In the genomic region with DNA sequence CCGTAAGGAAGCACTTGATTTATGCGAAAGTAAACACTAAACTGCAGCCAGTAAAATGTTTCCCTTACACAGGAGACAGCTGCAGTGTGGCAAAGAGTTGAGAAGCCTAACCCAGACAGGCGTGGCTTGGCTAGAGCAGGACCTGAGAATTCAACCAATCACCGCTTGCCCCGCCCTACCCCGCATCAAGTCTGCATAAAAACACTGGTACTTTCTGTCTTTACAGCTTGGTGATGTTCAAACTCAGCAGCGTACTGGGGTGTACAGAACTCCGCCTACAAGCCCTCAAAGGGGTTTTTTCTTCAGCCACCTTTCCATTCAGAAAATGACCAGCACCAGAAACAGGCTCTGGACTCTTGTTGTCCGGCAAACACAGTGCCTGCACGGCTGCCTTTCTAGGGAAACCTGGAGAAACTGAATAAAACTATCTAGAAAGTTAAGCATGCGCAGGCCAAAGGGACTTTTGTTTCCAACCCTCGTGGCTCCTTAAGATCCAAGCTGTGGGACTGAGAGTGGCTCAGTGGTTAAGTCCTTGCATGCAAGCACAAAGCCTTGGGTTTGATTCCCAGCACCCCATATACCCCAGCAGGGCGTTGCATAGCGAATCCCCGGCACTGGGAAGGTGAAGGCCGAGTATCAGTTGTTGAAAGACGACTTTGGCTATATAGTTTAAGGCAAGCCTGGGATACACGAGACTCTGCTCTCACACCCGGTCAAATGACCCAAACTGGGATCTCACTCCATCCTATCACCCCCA, we compare ENCODE assay signal across 8 mouse cellular contexts. TPM values are rescaled to one million over a fixed set of nuclear protein-coding genes. Genes with fewer than 3 reads are reported as not detected.
DNase-seq lines count a peak whose midpoint lies in the region; ATAC-seq and TF ChIP-seq lines count a peak whose summit lies in the region.

No protein-coding gene starts in this region.

- H3K9me3 ChIP-seq in forebrain, postnatal 0 days (ENCODE audit: low read length): no peaks in the 10 kb centered on the region
- H3K9me3 ChIP-seq in hindbrain, embryonic 13.5 days: no peaks in the 10 kb centered on the region
- no peaks in the 10 kb centered on the region for H3K9me3 ChIP-seq in limb, embryonic 15.5 days
- H3K9me3 ChIP-seq in midbrain, embryonic 16.5 days (replicated peaks; ENCODE audit: control insufficient read depth, low read length, poor library complexity, severe bottlenecking): no peaks in the 10 kb centered on the region

- TF ChIP-seq CTCF in cerebellum, adult 2 months (IDR thresholded peaks at IDR 0.05; ENCODE audit: borderline replicate concordance, insufficient read depth, low read depth, low read length): no peak
- TF ChIP-seq CTCF in forebrain, postnatal 0 days (IDR thresholded peaks at IDR 0.05; ENCODE audit: low read depth): no peak

- peak overlapping the region; percentile 86 for H3K4me3 ChIP-seq in cerebellum, adult 2 months (replicated peaks; ENCODE audit: insufficient read depth, low read depth, low read length)
- peak overlapping the region; percentile 59 for H3K4me3 ChIP-seq in forebrain, postnatal 0 days (ENCODE audit: low read depth, low read length)
- peak overlapping the region; percentile 67 for H3K4me3 ChIP-seq in hindbrain, embryonic 13.5 days
- peak overlapping the region; percentile 73 for H3K4me3 ChIP-seq in limb, embryonic 15.5 days
- peak overlapping the region; percentile 78 for H3K4me3 ChIP-seq in midbrain, embryonic 16.5 days (ENCODE audit: low read depth, low read length)

- peak overlapping the region; percentile 84 for H3K4me2 ChIP-seq in forebrain, postnatal 0 days (ENCODE audit: low read depth)
- H3K4me2 ChIP-seq in hindbrain, embryonic 13.5 days: peak overlapping the region; percentile 90
- H3K4me2 ChIP-seq in limb, embryonic 15.5 days: peak overlapping the region; percentile 97
- peak overlapping the region; percentile 87 for H3K4me2 ChIP-seq in midbrain, embryonic 16.5 days (ENCODE audit: low read length)

- DNase-seq in left cerebral cortex, adult 18-20 months (ENCODE audit: low spot score in 2 of 2): peak; percentile 17 to 32
- DNase-seq in left cerebral cortex, postnatal 10 days (ENCODE audit: extremely low spot score in 1 of 2, low spot score in 2 of 2): no peak
- DNase-seq in cerebellum, adult 2 months: peak; percentile 63 to 75
- peak; percentile 49 for DNase-seq in forebrain, postnatal 0 days
- DNase-seq in testis, postnatal 14 days (ENCODE audit: low spot score): peak; percentile 71

- H3K36me3 ChIP-seq in forebrain, postnatal 0 days (ENCODE audit: insufficient read depth): no peaks in the 10 kb centered on the region
- H3K36me3 ChIP-seq in hindbrain, embryonic 13.5 days: 0 out of 2 replicates have a peak, but pooled peaks cover 3% of the 10 kb centered on the region
- H3K36me3 ChIP-seq in limb, embryonic 15.5 days: no peaks in the 10 kb centered on the region
- no peaks in the 10 kb centered on the region for H3K36me3 ChIP-seq in midbrain, embryonic 16.5 days (ENCODE audit: control insufficient read depth, insufficient read depth, low read length)

- ATAC-seq in forebrain, postnatal 0 days: no peak
- ATAC-seq in hindbrain, embryonic 13.5 days (ENCODE audit: low FRiP score): no peak
- ATAC-seq in limb, embryonic 15.5 days (ENCODE audit: insufficient number of reproducible peaks, low FRiP score, low TSS enrichment, low read depth): 0 out of 2 replicates have a peak, but pooled peaks have one; percentile 50
- no peak for ATAC-seq in midbrain, embryonic 16.5 days

- H3K9ac ChIP-seq in forebrain, postnatal 0 days: peak overlapping the region; percentile 62
- peak overlapping the region; percentile 82 for H3K9ac ChIP-seq in hindbrain, embryonic 13.5 days
- peak overlapping the region; percentile 69 for H3K9ac ChIP-seq in limb, embryonic 15.5 days
- H3K9ac ChIP-seq in midbrain, embryonic 16.5 days (ENCODE audit: low read depth, low read length): peak overlapping the region; percentile 84

- intact Hi-C loops in left cerebral cortex, postnatal 10 days (cut with DNase I): no loop called here

- TF ChIP-seq POLR2A in cerebellum, adult 2 months (IDR thresholded peaks at IDR 0.05; ENCODE audit: borderline replicate concordance, insufficient read depth, low read length): no peak

- no peaks in the 10 kb centered on the region for H3K27me3 ChIP-seq in cerebellum, adult 2 months (ENCODE audit: control insufficient read depth, insufficient read depth, low read length)
- H3K27me3 ChIP-seq in forebrain, postnatal 0 days (ENCODE audit: insufficient read depth, low read length): no peaks in the 10 kb centered on the region
- H3K27me3 ChIP-seq in hindbrain, embryonic 13.5 days: no peaks in the 10 kb centered on the region
- no peaks in the 10 kb centered on the region for H3K27me3 ChIP-seq in limb, embryonic 15.5 days
- H3K27me3 ChIP-seq in midbrain, embryonic 16.5 days (ENCODE audit: control insufficient read depth, insufficient read depth, low read depth, low read length): no peaks in the 10 kb centered on the region

- peak overlapping the region; percentile 87 for H3K27ac ChIP-seq in cerebellum, adult 2 months (ENCODE audit: insufficient read depth, low read length)
- peak overlapping the region; percentile 80 for H3K27ac ChIP-seq in forebrain, postnatal 0 days (ENCODE audit: low read depth, low read length)
- peak overlapping the region; percentile 95 for H3K27ac ChIP-seq in hindbrain, embryonic 13.5 days
- peak overlapping the region; percentile 70 for H3K27ac ChIP-seq in limb, embryonic 15.5 days
- peak overlapping the region; percentile 94 for H3K27ac ChIP-seq in midbrain, embryonic 16.5 days (ENCODE audit: low read length)

- peaks cover 3% of the 10 kb centered on the region; the same call in 1 of the 2 replicates for H3K4me1 ChIP-seq in cerebellum, adult 2 months (ENCODE audit: control insufficient read depth, insufficient read depth, low read length)
- peaks cover 13% of the 10 kb centered on the region; the same call in 1 of the 2 replicates for H3K4me1 ChIP-seq in forebrain, postnatal 0 days (ENCODE audit: insufficient read depth)
- H3K4me1 ChIP-seq in hindbrain, embryonic 13.5 days (replicated peaks): peaks cover 21% of the 10 kb centered on the region
- H3K4me1 ChIP-seq in limb, embryonic 15.5 days: peaks cover 14% of the 10 kb centered on the region
- H3K4me1 ChIP-seq in midbrain, embryonic 16.5 days (ENCODE audit: control insufficient read depth, insufficient read depth, low read length): peaks cover 12% of the 10 kb centered on the region

- WGBS in cerebellum, adult 2 months: 11% methylated on average over 19 of the region's 19 CpGs
- WGBS in forebrain, postnatal 0 days: 24% methylated on average over 19 of the region's 19 CpGs
- 32% methylated on average over 19 of the region's 19 CpGs for WGBS in hindbrain, embryonic 13.5 days
- 30% methylated on average over 19 of the region's 19 CpGs for WGBS in limb, embryonic 15.5 days
- 33% methylated on average over 19 of the region's 19 CpGs for WGBS in midbrain, embryonic 16.5 days

RNA-seq across cellular contexts. Expression of gene Tmem231, which starts 0.9 kb away (rescaled TPM):
- total RNA-seq in left cerebral cortex, adult 18-20 months (2021): 10 to 100 TPM; 12.0 to 12.7 TPM
- total RNA-seq in left cerebral cortex, postnatal 10 days (2021): 10 to 100 TPM; 10.0 to 10.4 TPM
- 15.1 and 15.8 TPM in 2 replicates for polyA plus RNA-seq in cerebellum, adult 2 months (2012; rRNA removed)
- 15.9 and 19.9 TPM in 2 replicates for total RNA-seq in forebrain, postnatal 0 days (2014; rRNA removed)
- polyA plus RNA-seq in forebrain, postnatal 0 days (2015; fragmentation: Nextera tagmentation; extraction: Ambion mirVana): 12.3 and 14.7 TPM in 2 replicates
- 16.8 and 17.6 TPM in 2 replicates for polyA plus RNA-seq in hindbrain, embryonic 13.5 days (2015; fragmentation: Nextera tagmentation; extraction: Ambion mirVana)
- 16.3 and 16.4 TPM in 2 replicates for polyA plus RNA-seq in limb, embryonic 15.5 days (2015; fragmentation: Nextera tagmentation; extraction: Ambion mirVana)
- polyA plus RNA-seq in midbrain, embryonic 16.5 days (2015; fragmentation: Nextera tagmentation; extraction: Ambion mirVana): 20.9 and 22.4 TPM in 2 replicates

RNA-seq across cellular contexts. Expression of gene Gabarapl2, which starts 7.7 kb away (rescaled TPM):
- 100 to 1,000 TPM; 221 to 236 TPM for total RNA-seq in left cerebral cortex, adult 18-20 months (2021)
- 100 to 1,000 TPM; 206 to 213 TPM for total RNA-seq in left cerebral cortex, postnatal 10 days (2021)
- 373 and 404 TPM in 2 replicates for polyA plus RNA-seq in cerebellum, adult 2 months (2012; rRNA removed)
- total RNA-seq in forebrain, postnatal 0 days (2014; rRNA removed): 155 and 165 TPM in 2 replicates
- 484 and 489 TPM in 2 replicates for polyA plus RNA-seq in forebrain, postnatal 0 days (2015; fragmentation: Nextera tagmentation; extraction: Ambion mirVana)
- polyA plus RNA-seq in hindbrain, embryonic 13.5 days (2015; fragmentation: Nextera tagmentation; extraction: Ambion mirVana): 472 and 492 TPM in 2 replicates
- polyA plus RNA-seq in limb, embryonic 15.5 days (2015; fragmentation: Nextera tagmentation; extraction: Ambion mirVana): 165 and 166 TPM in 2 replicates
- polyA plus RNA-seq in midbrain, embryonic 16.5 days (2015; fragmentation: Nextera tagmentation; extraction: Ambion mirVana): 469 and 489 TPM in 2 replicates

RNA-seq across cellular contexts. Expression of gene Chst5, which starts 22.5 kb away (rescaled TPM):
- total RNA-seq in left cerebral cortex, adult 18-20 months (2021): under 1 TPM; 0.40 to 0.53 TPM
- total RNA-seq in left cerebral cortex, postnatal 10 days (2021): under 1 TPM; 0.67 to 0.86 TPM
- polyA plus RNA-seq in cerebellum, adult 2 months (2012; rRNA removed): 2.1 and 3.1 TPM in 2 replicates
- total RNA-seq in forebrain, postnatal 0 days (2014; rRNA removed): 1.5 and 3.7 TPM in 2 replicates
- polyA plus RNA-seq in forebrain, postnatal 0 days (2015; fragmentation: Nextera tagmentation; extraction: Ambion mirVana): 1.8 and 2.6 TPM in 2 replicates
- polyA plus RNA-seq in hindbrain, embryonic 13.5 days (2015; fragmentation: Nextera tagmentation; extraction: Ambion mirVana): 4.7 and 4.9 TPM in 2 replicates
- polyA plus RNA-seq in limb, embryonic 15.5 days (2015; fragmentation: Nextera tagmentation; extraction: Ambion mirVana): 16.3 and 18.5 TPM in 2 replicates
- 2.7 and 4.1 TPM in 2 replicates for polyA plus RNA-seq in midbrain, embryonic 16.5 days (2015; fragmentation: Nextera tagmentation; extraction: Ambion mirVana)

RNA-seq across cellular contexts. Expression of gene Tmem170, which starts 56.2 kb away (rescaled TPM):
- total RNA-seq in left cerebral cortex, adult 18-20 months (2021): 1 to 10 TPM; 4.1 to 4.2 TPM
- total RNA-seq in left cerebral cortex, postnatal 10 days (2021): 1 to 10 TPM; 2.6 to 3.1 TPM
- 7.2 and 8.6 TPM in 2 replicates for polyA plus RNA-seq in cerebellum, adult 2 months (2012; rRNA removed)
- 3.0 and 3.6 TPM in 2 replicates for total RNA-seq in forebrain, postnatal 0 days (2014; rRNA removed)
- polyA plus RNA-seq in forebrain, postnatal 0 days (2015; fragmentation: Nextera tagmentation; extraction: Ambion mirVana): 1.5 and 2.0 TPM in 2 replicates
- polyA plus RNA-seq in hindbrain, embryonic 13.5 days (2015; fragmentation: Nextera tagmentation; extraction: Ambion mirVana): 5.7 and 5.9 TPM in 2 replicates
- polyA plus RNA-seq in limb, embryonic 15.5 days (2015; fragmentation: Nextera tagmentation; extraction: Ambion mirVana): 6.9 and 8.0 TPM in 2 replicates
- polyA plus RNA-seq in midbrain, embryonic 16.5 days (2015; fragmentation: Nextera tagmentation; extraction: Ambion mirVana): 3.8 TPM in 2 replicates

RNA-seq across cellular contexts. Expression of gene Adat1, which starts 59.3 kb away (rescaled TPM):
- 1 to 10 TPM; 5.9 to 6.1 TPM for total RNA-seq in left cerebral cortex, adult 18-20 months (2021)
- total RNA-seq in left cerebral cortex, postnatal 10 days (2021): 1 to 10 TPM; 4.5 to 4.6 TPM
- 9.4 and 10.2 TPM in 2 replicates for polyA plus RNA-seq in cerebellum, adult 2 months (2012; rRNA removed)
- 4.5 TPM in 2 replicates for total RNA-seq in forebrain, postnatal 0 days (2014; rRNA removed)
- polyA plus RNA-seq in forebrain, postnatal 0 days (2015; fragmentation: Nextera tagmentation; extraction: Ambion mirVana): 3.4 and 4.3 TPM in 2 replicates
- polyA plus RNA-seq in hindbrain, embryonic 13.5 days (2015; fragmentation: Nextera tagmentation; extraction: Ambion mirVana): 8.1 and 8.5 TPM in 2 replicates
- 8.1 and 9.4 TPM in 2 replicates for polyA plus RNA-seq in limb, embryonic 15.5 days (2015; fragmentation: Nextera tagmentation; extraction: Ambion mirVana)
- polyA plus RNA-seq in midbrain, embryonic 16.5 days (2015; fragmentation: Nextera tagmentation; extraction: Ambion mirVana): 8.0 and 9.2 TPM in 2 replicates

Comparison
In these comparisons a context has a peak if more than half of its experiments do, and no peak if none do; other contexts are left out.
1. DNase-seq: peak in left cerebral cortex, adult 18-20 months (2 of 2), cerebellum, adult 2 months (2 of 2), forebrain, postnatal 0 days (single experiment) and testis, postnatal 14 days (single experiment); none in left cerebral cortex, postnatal 10 days (0 of 2).
2. Peak in every context shown above with its lines, with median percentiles within 50 percentile points of each other: H3K27ac ChIP-seq, H3K4me3 ChIP-seq, H3K4me2 ChIP-seq and H3K9ac ChIP-seq.